Mouse (Mus musculus) frontal cortex, postnatal 10 days (tissue): Measurements from ENCODE around the gene Eef2k.

Source experiments
- DNase-seq, 2 experiments: peaks; one replicate each; pipeline ENCODE4 v3.0.0; 2022; ENCODE audit warnings: low spot score in 2 of 2, mixed read lengths in 1 of 2

Gene Eef2k

DNA sequence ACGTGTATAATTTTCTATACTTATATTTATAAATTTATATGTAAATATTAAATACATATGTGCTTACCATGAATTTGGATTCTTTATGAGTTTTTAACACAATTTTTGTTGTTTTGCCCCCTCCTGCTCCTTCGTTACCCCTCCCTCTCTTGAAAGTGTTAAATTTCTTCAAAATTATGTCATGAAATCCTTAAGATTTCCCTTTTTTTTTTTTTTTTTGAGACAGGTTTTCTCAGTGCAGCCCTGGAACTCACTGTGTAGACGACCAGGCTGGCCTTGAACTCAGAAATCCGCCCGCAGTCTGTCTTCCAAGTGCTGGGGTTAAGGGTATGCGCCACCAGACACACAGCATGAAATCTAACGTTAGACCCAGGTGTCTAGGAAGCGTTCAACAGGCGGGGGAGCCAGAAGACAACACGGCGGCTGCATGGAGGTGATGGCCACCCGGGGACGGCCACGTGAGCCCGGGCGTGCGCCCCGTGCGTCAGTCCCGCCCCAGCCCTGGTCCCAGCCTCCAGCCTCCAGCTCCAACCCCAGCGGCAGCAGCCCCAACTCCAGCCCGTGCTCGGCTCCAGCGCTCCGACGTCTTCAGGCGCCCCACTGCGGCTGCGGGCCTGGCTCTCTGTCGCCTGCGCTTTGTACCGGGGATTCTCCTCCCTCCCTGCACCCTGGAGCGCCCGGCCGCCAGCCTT is at the start of gene Eef2k:
Gene Eef2k (plus strand): TSS at position 487 of the 692 bp plus-strand sequence.
- peak; percentile 77 to 83 for DNase-seq

DNA sequence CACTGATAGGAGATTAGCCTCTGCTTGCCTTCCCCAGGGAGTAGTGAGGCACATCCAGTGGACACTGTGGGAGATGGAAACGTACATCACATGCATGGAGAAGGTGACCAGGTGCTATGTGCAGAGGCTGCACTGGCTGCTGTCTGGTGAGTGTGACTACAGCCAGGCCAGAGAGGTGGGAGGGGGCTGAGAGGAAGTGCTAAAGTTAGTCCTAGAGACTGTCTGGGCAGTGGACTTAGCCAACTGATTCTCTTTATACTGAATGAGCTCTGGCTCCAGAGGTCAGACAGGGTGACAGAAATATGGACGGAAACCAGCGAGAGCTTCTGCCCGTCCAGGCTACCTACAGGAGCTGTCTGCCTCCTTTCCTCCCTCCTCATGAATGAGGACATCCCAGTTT is 47.1 kb upstream of the Eef2k start:
- DNase-seq = no peak

DNA sequence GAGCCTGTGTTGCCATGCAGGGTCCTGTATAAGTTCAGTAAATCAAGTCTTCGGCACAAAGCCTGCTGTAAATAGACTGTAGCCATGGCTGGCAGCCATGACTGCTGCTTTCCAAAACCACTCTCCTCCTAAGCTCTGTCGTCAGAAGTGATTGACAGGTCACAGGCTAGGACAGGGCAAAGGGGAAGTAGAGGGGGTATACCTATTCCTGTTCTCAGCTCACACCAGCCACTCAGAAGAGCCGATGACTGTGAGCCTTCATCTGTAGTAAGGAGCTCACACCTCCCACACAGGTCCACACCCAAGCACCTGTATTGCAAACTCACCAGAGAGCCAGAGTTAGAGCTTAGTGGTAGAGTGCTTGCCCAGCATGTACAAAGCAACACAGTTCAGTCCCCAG is 46.3 kb upstream of the Eef2k start:
- no peak for DNase-seq

DNA sequence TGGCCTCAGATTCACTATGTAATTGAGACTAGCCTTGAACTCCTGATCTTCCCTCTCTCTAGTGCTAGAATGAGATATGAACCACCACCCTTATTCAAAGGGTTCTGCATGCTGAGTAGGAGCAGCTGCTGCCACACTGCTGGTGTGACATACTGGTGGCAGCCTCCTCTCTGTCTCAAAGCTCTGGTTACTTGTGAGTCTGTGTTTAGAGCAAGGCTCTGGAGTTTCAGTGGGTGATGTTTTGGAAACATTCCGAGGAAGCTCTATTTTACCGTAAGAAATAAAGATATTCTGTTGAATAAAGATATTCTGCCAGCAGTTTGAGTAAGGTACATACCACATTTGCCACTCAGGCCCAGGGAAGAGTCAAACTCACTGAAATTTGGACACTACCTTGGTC is 39.4 kb upstream of the Eef2k start:
- DNase-seq = no peak

DNA sequence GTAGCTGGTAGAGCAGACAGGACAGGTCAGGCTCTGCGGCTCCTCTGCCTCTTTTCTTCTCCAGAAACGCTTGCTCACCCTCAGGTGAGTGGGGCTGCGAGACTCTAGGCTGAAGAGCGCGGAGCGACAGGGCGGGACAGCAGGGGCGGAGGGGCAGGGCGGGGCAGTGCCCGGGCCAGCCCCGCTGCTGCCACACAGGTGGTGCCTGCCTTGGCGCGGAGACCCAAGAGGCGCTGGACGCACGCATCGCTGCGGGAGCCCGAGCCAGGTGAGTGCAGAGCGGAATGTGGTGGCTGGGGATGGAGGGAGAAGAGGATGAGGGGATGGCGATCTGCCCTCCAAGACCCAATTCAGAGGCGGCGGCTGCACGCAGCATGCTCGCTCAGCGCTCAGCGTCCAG is 32.9 kb upstream of the Eef2k start:
- DNase-seq = no peak

DNA sequence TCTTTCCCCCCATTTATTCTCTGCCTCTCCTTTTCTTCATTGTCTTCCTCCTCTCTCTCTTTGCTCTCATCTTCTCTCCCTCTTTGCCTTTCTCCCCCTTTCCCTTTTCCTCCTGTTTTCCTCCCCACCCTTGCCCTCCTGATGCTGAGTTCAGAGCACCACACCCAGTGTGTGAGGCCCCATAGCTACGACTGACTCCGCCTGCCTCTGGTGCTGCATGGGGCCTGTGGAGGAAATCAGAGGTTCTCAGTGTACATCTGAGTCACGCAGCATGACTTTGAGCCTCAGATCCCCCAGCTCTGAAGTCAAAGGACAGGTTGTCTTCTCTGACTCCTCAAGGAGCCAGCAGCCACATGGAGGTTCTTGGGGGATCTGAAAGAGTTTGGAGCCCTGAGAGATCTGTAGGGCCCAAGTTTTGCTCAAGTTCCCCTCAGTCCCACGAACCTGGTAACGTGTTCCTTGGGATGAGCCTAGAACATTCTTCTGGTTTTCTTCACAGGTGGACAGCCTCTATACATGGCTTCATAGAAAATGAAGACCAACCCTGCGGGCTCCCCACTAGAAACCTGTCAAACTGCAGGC is 30.7 kb upstream of the Eef2k start, which contains the start of gene Gm5737:
Gene Gm5737 (plus strand): TSS at position 532 of the 582 bp plus-strand sequence.
- no peak for DNase-seq

DNA sequence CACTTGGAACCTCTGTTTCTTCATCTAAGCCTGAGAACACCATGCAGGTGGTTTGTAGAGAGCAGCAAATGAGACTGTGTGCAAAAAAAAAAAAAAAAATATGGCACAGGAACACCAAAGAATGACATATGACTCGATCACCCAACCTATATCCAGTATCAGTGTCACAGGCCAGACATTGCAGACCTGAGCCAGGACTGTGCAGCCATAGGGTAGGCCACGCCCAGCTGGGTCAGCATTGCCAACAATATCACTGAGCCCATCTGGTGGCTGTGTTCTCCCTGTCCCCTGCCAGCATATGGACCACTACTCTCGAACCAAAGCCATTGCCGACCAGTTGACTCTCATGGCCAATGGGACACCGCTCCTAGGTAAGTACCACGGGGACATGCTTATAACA is 25.1 kb upstream of the Eef2k start:
- no peak for DNase-seq

DNA sequence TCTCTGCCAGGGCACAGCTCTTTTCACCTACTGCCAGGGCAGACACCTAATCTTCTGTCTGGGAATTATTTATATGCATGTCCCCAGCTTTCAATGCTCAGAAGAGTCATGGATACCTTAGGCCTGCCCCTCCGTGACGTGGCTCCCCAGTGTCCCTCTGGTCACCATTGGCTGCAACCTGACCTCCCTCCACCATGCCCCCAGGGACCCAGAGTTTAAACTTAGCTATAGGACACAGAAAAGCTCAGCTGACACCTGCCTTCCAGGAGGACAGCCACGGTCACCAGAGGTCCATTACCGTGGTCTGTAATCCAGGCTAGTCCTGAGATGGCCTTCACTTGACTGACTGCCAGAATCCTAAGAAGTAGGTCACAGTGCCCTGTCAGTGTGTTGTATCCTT is 23.2 kb upstream of the Eef2k start:
- DNase-seq = no peak

DNA sequence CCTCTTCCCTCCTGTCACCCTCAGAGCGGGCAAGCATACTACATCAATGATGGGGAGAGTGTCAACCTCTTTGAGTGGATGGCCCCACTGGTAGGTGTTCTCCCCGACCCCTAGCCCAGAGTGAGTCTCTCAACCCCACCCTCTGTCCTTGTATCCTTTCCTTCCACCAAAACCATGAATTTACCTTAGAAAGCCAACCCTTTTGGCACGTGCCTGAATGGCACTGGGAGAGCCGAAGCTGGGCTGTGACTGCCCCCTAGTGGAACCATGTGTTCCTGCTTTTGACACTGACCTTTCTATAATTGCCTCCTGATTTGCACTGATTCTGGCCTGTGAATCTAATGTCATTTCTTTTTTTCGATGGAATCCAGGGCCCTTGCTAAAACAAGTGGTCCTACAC is 19.4 kb upstream of the Eef2k start:
- peak in 1 of 2 experiments; percentile 62 for DNase-seq

DNA sequence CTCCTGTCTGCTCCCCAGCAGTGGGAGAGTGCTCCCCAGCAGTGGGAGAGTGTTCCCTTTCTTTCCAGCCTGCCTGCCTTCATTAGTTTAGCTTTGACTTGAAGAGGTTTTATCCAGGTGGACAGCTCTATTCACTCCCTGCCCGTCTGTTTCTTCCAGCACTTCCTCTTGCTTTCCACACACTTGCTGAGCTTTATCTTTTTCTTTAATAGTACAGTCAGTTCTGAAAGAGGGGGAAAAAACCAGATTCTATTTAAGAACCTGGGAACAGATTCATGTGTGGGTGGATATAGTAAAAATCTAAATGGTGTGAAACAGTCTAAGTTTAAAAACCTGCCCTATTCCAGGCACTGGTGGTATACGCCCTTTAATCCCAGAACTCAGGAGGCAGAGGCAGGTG is 17.5 kb upstream of the Eef2k start:
- no peak for DNase-seq

DNA sequence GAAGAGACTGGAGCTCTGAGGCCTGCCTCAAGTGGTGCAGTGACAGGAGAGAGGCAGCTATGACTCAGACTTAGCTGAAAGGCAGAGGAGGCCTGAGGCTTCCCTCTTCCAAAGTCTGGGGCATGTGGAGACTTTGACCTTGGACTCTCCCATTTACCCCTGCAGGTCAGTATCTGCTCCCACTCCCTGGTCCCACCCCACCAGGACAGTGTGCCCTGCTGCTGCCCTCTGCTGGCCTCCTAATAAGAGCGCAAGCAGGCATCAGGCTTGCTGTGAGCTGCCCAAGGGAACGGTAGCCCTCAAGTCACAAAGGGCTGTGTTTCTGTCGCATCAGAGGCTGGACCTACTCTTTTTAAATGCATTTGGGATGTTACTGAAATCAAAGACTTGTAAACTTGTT is 16.2 kb upstream of the Eef2k start:
- peak in 1 of 2 experiments; percentile 34 for DNase-seq

DNA sequence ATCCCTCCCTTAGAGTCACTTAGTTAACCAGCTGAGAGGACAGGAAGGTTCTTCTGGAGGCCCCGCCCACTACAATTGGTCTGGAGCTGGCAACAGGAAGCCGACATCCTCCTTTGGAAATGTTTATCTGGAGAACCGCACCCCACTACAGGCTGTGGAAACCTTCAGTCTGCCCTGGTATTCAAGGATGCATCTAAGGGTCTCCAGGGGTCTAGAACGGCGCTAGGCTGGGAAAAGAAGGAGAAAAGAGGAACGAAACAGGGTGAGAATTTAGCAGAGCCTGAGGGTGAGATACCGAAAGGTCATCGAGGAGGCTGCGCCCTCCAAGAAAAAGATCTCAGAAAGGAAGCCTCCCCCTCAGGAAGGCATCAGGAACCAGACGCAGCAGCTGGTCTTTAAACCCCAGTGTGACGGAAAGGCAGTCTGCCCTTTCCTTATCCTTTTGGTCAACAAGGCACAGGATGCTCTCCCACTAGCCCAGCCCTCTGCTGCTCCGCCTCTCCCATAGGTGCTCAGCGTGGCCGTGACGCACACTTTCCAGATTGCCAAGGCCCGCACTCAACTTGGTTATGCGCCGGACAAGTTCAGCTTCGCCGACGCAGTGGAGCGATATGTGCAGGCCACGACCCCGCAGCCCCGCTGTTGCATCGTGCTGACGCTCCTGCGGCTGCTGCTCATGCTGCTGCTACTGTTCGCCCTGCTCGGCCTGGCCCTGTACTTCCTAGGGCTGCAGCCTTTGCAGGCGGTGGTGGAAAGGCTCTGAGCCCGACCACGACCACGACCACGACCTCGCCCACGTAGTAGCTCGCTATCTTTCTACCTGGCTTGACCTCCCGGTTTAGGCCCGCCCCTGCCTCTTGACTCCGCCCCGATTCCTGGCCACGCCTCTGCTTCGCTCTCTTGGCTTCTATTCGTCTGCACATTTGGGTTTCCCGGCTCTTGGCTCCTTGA is 11.9 kb upstream of the Eef2k start:
- DNase-seq = peak in 1 of 2 experiments; percentile 38

DNA sequence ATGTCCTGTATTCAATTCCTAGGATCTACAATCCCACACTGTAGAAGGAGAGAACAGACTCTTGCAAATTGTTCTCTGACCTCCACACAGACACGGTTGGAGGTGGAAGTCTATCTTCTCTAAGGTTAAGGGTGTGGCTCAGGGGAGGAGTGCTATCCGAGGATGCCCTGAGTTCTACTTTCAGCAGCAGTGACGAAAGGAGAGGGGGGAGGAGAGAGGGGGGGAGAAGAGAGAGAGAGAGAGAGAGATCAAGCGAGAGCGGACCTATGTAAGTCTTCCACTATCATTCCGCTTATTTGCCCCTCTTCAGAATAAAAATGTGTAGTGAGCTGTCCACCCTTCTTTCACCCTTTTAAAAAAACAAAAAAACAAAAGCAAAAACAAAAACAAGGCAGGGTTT is 8.2 kb upstream of the Eef2k start:
- no peak for DNase-seq

DNA sequence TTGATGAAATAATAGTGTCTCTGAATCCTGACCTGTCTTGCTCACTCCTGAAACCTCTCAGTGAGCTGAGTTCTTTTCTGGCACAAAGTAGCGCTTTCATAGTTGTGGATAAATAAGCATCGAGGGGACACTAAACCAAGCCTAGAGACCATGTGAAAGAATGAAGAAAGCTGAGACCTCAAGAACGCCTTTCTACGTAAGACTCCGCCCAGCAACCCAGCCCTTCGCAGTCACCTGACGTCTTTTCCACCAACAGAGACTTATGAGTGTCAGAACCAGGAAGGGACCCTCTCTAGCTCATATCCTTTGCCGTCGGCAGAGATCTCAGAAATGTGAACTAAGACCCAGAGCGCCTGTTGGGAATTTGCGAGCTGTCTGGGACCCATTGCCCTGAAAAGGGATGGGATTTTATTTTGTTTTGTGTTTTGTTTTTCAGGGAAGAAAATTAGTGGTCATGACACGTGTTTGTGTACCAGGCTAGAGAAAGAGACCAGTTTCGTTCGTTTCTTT is 7.7 kb upstream of the Eef2k start:
- DNase-seq = peak; percentile 53 to 59

DNA sequence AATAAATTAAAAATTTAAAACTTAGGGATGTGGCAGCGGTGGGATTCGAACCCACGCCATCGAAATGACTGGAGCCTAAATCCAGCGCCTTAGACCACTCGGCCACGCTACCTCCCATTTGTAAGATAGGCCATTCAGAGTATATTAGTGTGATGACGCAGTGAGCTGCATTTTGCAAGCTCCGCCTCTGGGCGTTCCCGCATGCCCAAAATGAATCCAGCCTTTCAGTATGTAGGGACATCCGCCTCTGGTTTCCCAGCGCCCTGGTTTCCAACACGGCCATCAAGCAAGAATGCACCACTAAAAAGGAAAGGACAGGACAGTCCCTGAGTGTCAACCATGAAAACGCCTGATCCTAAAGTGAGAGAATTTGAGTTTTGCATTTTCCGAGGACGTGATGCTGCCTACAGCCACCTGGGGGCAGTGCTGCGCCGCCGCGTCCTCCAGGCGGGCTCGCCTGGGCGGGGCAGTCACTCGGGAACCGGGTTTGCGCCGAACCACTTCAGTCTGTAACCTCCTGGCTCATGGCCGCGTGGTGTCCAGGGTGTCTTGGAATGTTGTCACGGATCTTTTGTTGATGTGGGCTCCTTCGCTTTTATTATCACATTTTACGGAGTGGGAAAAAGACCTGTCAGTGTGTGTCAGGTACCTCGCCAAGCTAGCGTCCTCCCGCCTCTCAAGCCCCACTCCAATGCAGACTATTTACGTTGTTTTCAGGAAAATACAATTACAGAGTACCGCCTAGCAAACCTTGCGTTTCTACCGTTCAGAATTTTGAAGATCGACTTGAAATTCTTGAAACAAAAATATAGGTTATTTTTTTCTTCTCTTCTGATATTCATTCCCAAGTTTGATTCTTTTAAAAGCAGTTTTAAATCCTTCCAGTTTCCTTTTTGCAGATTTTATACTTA is 6.9 kb upstream of the Eef2k start:
- DNase-seq = peak; percentile 82 to 93

DNA sequence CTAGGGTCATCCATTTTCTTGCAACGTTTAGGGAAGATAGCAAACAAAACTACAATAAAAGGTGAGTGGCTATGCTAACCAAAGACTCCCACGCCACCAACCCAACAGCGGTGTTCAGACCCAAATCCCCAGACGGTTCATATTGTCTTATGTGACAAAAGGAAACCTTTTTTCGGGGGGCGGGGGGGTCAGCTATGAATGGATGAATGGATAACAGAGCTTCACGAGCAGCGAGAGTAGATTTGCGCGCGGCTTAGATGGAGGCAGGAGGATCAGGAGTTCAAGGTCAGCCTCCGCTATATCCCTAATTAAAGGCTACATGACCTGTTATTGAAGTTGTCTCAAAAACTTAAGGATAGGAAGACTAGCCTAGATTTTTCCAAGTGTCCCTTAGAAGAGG is 6.3 kb upstream of the Eef2k start:
- DNase-seq = no peak

DNA sequence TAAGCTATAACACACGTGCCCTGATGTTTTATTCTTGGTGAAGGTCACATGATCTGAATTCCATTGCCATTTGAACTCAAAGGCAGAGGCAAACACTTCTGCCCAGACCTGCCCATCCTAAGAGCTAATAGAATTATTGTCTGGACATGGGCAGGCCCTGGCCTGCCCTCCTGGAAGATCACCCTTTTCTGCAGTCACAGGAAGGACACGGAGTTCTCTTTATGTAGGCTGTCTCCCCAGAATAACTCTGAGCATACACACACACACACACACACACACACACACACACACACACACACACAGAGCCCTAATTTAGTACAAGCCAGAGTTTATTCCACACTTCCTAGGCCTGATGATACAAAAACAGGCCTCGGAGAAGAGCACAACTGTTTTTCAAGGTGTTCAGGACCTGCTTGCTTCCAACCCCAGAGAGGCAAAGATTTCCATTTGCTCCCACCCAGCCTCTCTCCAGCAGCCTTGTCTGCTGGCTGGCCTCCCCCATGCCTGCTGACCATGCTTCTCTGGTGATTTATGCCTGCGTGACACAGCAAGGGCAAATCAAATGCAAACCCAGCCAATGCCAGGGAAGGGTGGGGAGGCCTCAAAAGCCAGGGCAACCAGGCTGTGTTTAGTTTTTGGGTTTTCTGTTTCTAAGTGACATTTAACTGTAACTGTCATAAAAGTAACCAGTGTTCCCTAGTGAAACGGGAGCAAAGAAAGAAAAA is 4.0 kb upstream of the Eef2k start:
- DNase-seq = no peak

DNA sequence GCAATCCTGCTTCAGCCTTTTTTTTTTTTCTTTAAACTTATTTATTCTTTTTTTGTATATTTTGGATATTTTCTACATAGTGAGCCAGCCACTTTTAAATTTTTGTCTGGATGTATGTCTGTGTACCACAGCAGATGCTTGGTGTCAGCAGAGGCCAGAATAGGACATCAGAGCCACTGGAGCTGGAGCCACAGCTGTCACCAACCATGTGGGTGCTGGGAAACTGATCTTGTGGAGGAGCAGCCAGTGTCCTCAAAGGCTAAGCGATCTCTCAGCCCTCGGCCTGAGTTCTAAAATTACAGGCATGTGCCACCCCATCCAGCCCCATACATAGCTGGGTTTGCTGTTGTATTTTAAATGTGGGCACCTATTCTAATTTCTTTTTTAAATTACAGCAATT is 2.8 kb upstream of the Eef2k start:
- no peak for DNase-seq

DNA sequence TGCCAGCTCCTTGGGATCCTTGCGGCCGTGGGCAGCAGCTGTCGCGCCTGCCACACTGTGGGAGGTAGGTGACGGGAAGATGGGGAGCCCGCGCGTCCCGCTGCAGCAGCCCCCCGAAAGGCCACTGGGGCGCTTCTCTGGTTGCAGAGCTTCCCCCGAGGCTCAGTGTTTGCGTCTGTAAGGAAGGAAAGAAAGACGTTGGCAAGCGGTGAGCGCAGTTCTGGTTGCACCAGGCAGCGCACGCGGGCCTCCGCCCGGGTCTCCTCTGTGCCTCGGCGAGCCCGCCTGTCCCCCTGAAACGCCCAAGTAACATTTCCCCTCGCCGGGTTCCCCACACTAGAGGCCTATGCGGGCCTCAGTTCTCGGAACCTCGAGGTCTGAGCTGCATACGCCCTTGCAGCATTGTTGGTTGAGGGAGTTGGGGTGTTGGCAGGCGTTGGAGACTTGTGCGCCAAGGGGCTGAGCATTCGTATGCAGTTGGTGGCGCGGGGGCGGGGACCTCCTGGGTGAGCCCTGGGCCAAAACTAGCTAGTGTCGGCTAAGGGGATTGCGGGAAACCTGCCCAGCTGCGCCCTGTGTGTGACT is 498 bp downstream of the Eef2k start:
- DNase-seq = peak; percentile 84 to 90

DNA sequence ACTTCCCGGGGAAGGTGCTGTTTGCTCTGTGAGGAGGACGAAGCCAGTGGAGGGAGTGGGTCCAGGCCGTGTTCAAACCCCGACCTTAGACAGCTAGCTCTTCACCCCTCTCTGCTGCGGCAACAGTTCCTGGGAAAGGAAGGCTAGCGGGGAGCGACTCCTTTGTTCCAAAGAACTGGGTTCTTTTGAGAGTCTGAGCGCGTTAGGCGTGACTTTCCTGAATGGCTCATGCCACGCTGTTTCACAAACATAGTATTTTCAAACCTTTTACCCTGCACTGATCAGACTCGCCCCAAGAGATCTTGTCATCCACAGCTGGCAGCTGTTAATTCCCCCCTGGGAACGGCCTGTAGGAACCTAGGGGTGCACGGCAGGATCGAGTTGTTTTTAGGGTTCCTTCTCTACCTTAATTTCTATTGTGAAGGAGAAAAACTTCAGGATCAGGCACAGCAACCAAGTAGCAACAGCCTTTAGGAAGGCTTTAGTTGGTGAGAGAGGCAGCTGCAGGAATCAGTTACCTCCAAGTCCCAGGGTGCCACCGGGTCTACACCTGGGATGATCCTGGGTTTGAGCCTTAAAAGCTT is 1.3 kb downstream of the Eef2k start:
- DNase-seq = no peak
